Mouse (Mus musculus): ENCODE data around the gene Fam172a. TPM values are rescaled to one million over a fixed set of nuclear protein-coding genes. Genes with fewer than 3 reads are reported as not detected.

Gene Fam172a
- total and polyA plus RNA-seq, 3 experiments: 3.0 to 9.4 (median 8.5) TPM

- no peak overlapping the region for H3K4me3 ChIP-seq
- intact Hi-C loops (cut with DNase I): loop anchor here (5.0 to 10.0 kb wide), 2 partner anchors 198 to 1135 kb away; no protein-coding TSS in a partner anchor
- TF ChIP-seq EP300 (IDR thresholded peaks at IDR 0.05; ENCODE audit: insufficient read depth, low read depth, low read length) (no peak), CTCF (IDR thresholded peaks at IDR 0.05) (no peak), POLR2A (IDR thresholded peaks at IDR 0.05; ENCODE audit: insufficient read depth, low read depth, low read length) (no peak)
- no peaks in the 10 kb centered on the region for H3K79me2 ChIP-seq (replicated peaks; ENCODE audit: control insufficient read depth, insufficient read depth, low read length)
- no peak for DNase-seq
- 80% methylated on average over 3 of the region's 3 CpGs for WGBS
- no peaks in the 10 kb centered on the region for H3K36me3 ChIP-seq (ENCODE audit: control insufficient read depth, insufficient read depth, low read length)
- H3K4me1 ChIP-seq (ENCODE audit: control insufficient read depth, insufficient read depth, low read length): no peaks in the 10 kb centered on the region; the same call in 1 of the 2 replicates
- no peak overlapping the region for H3K27ac ChIP-seq
- peaks cover 20% of the 10 kb centered on the region for H3K27me3 ChIP-seq (ENCODE audit: control insufficient read depth, insufficient read depth, low read length)
- no peak overlapping the region for H3K9ac ChIP-seq (ENCODE audit: low read depth, low read length)
Measured at GRCm38 (mm10) chr13:78180261-78180660, 478.4 kb downstream of the Fam172a start.

GRCm38 (mm10) chr13:78181071-78181929 lies 479.5 kb downstream of the Fam172a start:
- WGBS: 5% methylated on average over 44 of the region's 44 CpGs
- Histone ChIP-seq H3K79me2 (replicated peaks; ENCODE audit: control insufficient read depth, insufficient read depth, low read length) (no peaks in the 10 kb centered on the region), H3K4me1 (ENCODE audit: control insufficient read depth, insufficient read depth, low read length) (no peaks in the 10 kb centered on the region; the same call in 1 of the 2 replicates), H3K27ac (no peak overlapping the region), H3K27me3 (ENCODE audit: control insufficient read depth, insufficient read depth, low read length) (peaks cover 18% of the 10 kb centered on the region), H3K36me3 (ENCODE audit: control insufficient read depth, insufficient read depth, low read length) (no peaks in the 10 kb centered on the region), H3K4me3 (no peak overlapping the region), H3K9ac (ENCODE audit: low read depth, low read length) (no peak overlapping the region)
- TF ChIP-seq CTCF (IDR thresholded peaks at IDR 0.05) (no peak), EP300 (IDR thresholded peaks at IDR 0.05; ENCODE audit: insufficient read depth, low read depth, low read length) (no peak), POLR2A (IDR thresholded peaks at IDR 0.05; ENCODE audit: insufficient read depth, low read depth, low read length) (no peak)
- intact Hi-C loops (cut with DNase I): loop anchor here (5.0 to 10.0 kb wide), 2 partner anchors 199 to 1136 kb away; no protein-coding TSS in a partner anchor
- DNase-seq: no peak

GRCm38 (mm10) chr13:78181930-78182558 lies 480.2 kb downstream of the Fam172a start:
- H3K79me2 ChIP-seq (replicated peaks; ENCODE audit: control insufficient read depth, insufficient read depth, low read length): no peaks in the 10 kb centered on the region
- 14% methylated on average over 14 of the region's 14 CpGs for WGBS
- no peak for TF ChIP-seq EP300 (IDR thresholded peaks at IDR 0.05; ENCODE audit: insufficient read depth, low read depth, low read length)
- no peak overlapping the region for H3K27ac ChIP-seq
- no peak overlapping the region for H3K9ac ChIP-seq (ENCODE audit: low read depth, low read length)
- peaks cover 22% of the 10 kb centered on the region for H3K27me3 ChIP-seq (ENCODE audit: control insufficient read depth, insufficient read depth, low read length)
- H3K4me1 ChIP-seq (ENCODE audit: control insufficient read depth, insufficient read depth, low read length): no peaks in the 10 kb centered on the region; the same call in 1 of the 2 replicates
- DNase-seq: no peak
- no peaks in the 10 kb centered on the region for H3K36me3 ChIP-seq (ENCODE audit: control insufficient read depth, insufficient read depth, low read length)
- H3K4me3 ChIP-seq: no peak overlapping the region
- intact Hi-C loops (cut with DNase I): loop anchor here (5.0 to 10.0 kb wide), 2 partner anchors 200 to 1137 kb away; no protein-coding TSS in a partner anchor

DNA sequence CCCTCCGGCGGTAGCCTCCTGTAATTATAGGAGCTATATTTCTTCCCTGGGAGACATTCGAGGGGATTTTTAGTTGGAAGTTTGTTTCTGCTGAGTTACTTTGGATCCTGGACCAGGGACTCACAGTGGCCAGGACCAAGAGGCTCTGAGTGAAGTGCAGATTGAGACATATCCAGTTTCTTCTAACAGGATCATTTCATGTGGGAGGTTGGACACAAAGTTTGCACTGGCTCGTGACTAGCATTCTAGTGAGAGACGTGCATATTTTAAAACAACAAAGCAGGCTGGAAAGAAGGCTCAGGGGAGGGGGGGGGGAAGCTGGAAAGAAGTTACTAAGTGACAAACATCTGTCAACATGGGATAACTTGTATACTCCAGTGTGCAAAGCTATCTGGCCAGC lies 481.2 kb downstream of the Fam172a start:
- H3K4me1 ChIP-seq (ENCODE audit: control insufficient read depth, insufficient read depth, low read length): no peaks in the 10 kb centered on the region; the same call in 1 of the 2 replicates
- no peaks in the 10 kb centered on the region for H3K36me3 ChIP-seq (ENCODE audit: control insufficient read depth, insufficient read depth, low read length)
- H3K79me2 ChIP-seq (replicated peaks; ENCODE audit: control insufficient read depth, insufficient read depth, low read length): no peaks in the 10 kb centered on the region
- no peak overlapping the region for H3K27ac ChIP-seq
- DNase-seq: no peak
- H3K4me3 ChIP-seq: no peak overlapping the region
- TF ChIP-seq EP300 (IDR thresholded peaks at IDR 0.05; ENCODE audit: insufficient read depth, low read depth, low read length) (no peak), CTCF (IDR thresholded peaks at IDR 0.05) (no peak), POLR2A (IDR thresholded peaks at IDR 0.05; ENCODE audit: insufficient read depth, low read depth, low read length) (no peak)
- H3K9ac ChIP-seq (ENCODE audit: low read depth, low read length): no peak overlapping the region
- WGBS: 33% methylated on average over 5 of the region's 5 CpGs
- intact Hi-C loops (cut with DNase I): loop anchor here (5.0 to 10.0 kb wide), 2 partner anchors 201 to 1138 kb away; no protein-coding TSS in a partner anchor
- H3K27me3 ChIP-seq (ENCODE audit: control insufficient read depth, insufficient read depth, low read length): peaks cover 22% of the 10 kb centered on the region

- no peaks in the 10 kb centered on the region; the same call in 1 of the 2 replicates for H3K4me1 ChIP-seq (ENCODE audit: control insufficient read depth, insufficient read depth, low read length)
- no peaks in the 10 kb centered on the region for H3K79me2 ChIP-seq (replicated peaks; ENCODE audit: control insufficient read depth, insufficient read depth, low read length)
- H3K9ac ChIP-seq (ENCODE audit: low read depth, low read length): no peak overlapping the region
- no peak overlapping the region for H3K27ac ChIP-seq
- H3K36me3 ChIP-seq (ENCODE audit: control insufficient read depth, insufficient read depth, low read length): no peaks in the 10 kb centered on the region
- intact Hi-C loops (cut with DNase I): loop anchor here (5.0 to 10.0 kb wide), 2 partner anchors 202 to 1139 kb away; no protein-coding TSS in a partner anchor
- DNase-seq: no peak
- H3K27me3 ChIP-seq (ENCODE audit: control insufficient read depth, insufficient read depth, low read length): peaks cover 22% of the 10 kb centered on the region
- WGBS: 42% methylated on average over 5 of the region's 5 CpGs
- TF ChIP-seq POLR2A (IDR thresholded peaks at IDR 0.05; ENCODE audit: insufficient read depth, low read depth, low read length) (no peak), EP300 (IDR thresholded peaks at IDR 0.05; ENCODE audit: insufficient read depth, low read depth, low read length) (no peak), CTCF (IDR thresholded peaks at IDR 0.05) (no peak)
- H3K4me3 ChIP-seq: no peak overlapping the region
Measured at GRCm38 (mm10) chr13:78183986-78184385, 482.2 kb downstream of the Fam172a start.

All from heart, adult 2 months (tissue).